Mouse (Mus musculus) adrenal gland, postnatal 36 days (tissue): ENCODE data around the gene Errfi1. TPM values are rescaled to one million over a fixed set of nuclear protein-coding genes. Genes with fewer than 3 reads are reported as not detected.

Experiments used
- DNase-seq, 2 experiments: peaks; one replicate each; pipeline ENCODE4 v3.0.0; 2021; ENCODE audit warnings: mixed read lengths in 1 of 2
- long read RNA-seq, 2 experiments: library from polyadenylated mRNA; stranded (forward); transcript quantifications; one replicate each; pipeline ENCODE4 v2.0.0; 2021; ENCODE audit warnings: borderline sequencing depth in 2 of 2
- total RNA-seq, 2 experiments: library from RNA; stranded (reverse); gene quantifications; 2 replicates each; pipeline ENCODE4 v1.2.3; 2021

The Errfi1 gene
- total RNA-seq, result 10 to 100 TPM; 42.6 to 82.9 TPM
- long read RNA-seq, experiment 1, transcript Errfi1-201 (4 exons, 3,043 nt), result major isoform, 20 of 32 reads
- long read RNA-seq, experiment 1, partial matches to known transcripts, result 0 of 32 reads
- long read RNA-seq, experiment 1, other reads (novel, unspliced or antisense), result 12 of 32 reads
- long read RNA-seq, experiment 2, transcript Errfi1-201 (4 exons, 3,043 nt), result major isoform, 9 of 10 reads
- long read RNA-seq, experiment 2, partial matches to known transcripts, result 0 of 10 reads
- long read RNA-seq, experiment 2, other reads (novel, unspliced or antisense), result 1 of 10 reads

- peak in 1 of 2 experiments; percentile 48 for DNase-seq
Measured at GRCm38 (mm10) chr4:150853680-150854461, at the start of gene Errfi1. Errfi1 (plus strand) TSS chr4:150853919.

- DNase-seq, result no peak
Measured at GRCm38 (mm10) chr4:150804204-150804603, 49.5 kb upstream of the Errfi1 start.

DNA sequence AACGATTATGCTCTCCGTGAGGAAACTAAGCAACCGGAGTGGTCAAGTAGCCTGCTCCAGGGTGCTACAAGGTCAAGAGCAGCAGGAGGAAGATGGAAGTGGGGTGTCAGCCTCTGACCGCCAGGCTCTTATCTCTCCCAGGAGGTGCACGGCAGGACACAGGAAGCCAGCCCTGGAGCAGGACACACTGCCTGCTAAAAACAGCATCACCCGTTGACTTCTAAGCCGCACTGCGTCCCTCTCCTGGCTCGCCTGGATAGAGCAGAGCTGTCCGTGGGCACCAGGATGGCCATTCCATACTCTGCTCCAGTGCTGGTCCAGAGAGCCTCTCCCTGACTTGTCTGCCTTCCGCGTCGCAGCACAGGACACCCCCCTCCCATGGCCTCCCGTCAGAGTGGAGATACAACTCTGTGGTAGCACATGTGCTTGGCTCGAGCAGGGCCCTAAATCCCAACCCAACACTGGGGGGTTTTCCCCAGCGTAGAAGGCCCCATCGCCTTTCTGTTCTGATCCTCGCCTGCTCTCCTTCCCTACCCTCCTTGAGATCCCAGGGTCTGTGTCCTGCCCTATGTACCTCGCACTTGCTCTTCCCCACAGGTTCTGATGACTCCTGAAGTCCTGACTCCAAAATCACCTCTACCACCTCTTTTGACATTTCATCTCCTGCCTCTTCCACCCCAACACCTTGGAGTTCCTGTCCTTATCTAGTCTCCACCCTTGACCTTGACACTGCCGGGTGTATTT, 45.8 kb upstream of the Errfi1 start:
- peak in 1 of 2 experiments; percentile 12 for DNase-seq

GRCm38 (mm10) chr4:150808471-150808847, 45.3 kb upstream of the Errfi1 start:
- DNase-seq, result peak in 1 of 2 experiments; percentile 19

- DNase-seq, result no peak
Measured at GRCm38 (mm10) chr4:150809323-150809722, 44.4 kb upstream of the Errfi1 start.

- DNase-seq, result no peak
Measured at GRCm38 (mm10) chr4:150815144-150815543, 38.6 kb upstream of the Errfi1 start.

GRCm38 (mm10) chr4:150816414-150816951, 37.2 kb upstream of the Errfi1 start:
- DNase-seq, result no peak

DNA sequence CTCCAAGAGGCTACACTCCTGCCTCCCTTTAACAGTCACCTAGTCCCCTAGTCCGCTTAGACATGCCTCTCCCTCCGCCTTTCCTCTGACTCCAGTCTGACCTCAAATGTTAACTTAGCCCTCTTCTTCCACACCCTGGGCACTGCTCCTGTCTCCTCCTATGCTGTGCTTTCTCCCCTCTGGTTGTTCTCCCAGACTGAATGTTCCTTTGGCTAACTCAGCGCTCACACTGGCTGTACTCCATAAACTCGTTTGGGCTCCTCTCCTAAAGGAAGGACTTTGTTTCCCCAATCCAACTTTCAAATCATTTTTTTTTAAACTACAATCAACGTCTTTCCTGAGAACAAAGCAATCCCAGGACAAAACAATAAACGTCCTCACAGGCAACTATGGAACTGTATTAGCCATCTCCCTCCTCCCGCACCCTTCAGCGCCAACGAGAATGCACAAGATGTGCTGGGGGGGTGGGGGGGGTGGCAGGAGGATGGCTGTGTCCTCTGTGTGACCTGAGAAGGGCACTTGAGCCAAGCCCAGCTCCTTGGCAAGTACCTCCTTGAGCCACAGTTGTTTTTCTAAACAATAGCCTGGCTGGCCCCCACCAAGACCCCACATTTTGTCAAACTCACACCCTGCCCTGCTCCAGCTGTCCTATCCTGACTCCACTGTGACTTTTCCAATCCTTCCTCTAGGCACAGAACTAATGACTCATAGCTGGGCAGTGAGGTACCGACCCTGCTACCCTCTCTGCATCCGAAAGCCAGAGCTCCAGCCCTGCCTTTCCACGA, 34.4 kb upstream of the Errfi1 start:
- peak; percentile 15 to 40 for DNase-seq

DNA sequence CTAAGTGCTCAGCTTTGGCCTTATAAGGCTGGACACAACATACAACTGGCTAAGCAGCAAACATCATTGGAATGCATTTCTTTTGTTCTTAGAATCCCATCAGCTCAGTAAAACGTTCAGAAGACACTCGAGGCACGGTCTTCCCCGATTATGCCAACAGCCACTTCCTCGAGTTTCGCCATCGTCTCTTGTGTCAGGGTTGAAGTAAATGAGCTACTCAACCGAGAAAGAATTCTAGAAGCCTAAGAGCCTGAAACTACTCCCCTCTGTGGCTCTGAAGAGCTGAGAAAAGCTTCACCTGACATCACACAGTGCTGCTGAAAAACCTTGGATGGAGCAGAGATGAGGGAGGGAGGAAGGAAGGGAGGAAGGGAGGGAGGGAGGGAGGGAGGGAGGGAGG, 32.3 kb upstream of the Errfi1 start:
- no peak for DNase-seq

DNA sequence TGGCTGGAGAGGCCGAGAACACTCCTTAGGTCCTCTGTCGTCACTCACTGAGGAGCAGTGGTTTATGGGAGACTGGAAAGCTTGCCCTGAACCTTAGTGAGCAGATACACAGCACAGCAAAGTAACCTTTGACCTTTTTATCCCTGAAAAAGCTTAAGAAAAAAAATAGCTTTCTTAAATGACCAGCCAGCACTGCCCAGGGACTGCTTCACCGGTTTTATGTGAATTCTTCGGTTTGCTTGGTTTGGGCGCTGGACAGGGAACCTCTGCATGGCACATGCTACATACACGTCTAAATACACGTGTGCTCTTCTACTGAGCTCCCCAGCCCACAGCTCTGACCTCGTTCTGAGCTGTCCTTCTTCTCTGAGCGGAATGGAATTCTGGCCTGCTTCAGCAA, 31.1 kb upstream of the Errfi1 start:
- DNase-seq, result no peak

- DNase-seq, result no peak
Measured at GRCm38 (mm10) chr4:150823614-150824480, 29.9 kb upstream of the Errfi1 start.

- no peak for DNase-seq
Measured at GRCm38 (mm10) chr4:150824877-150825276, 28.8 kb upstream of the Errfi1 start.

- no peak for DNase-seq
Measured at GRCm38 (mm10) chr4:150825531-150825930, 28.2 kb upstream of the Errfi1 start.

DNA sequence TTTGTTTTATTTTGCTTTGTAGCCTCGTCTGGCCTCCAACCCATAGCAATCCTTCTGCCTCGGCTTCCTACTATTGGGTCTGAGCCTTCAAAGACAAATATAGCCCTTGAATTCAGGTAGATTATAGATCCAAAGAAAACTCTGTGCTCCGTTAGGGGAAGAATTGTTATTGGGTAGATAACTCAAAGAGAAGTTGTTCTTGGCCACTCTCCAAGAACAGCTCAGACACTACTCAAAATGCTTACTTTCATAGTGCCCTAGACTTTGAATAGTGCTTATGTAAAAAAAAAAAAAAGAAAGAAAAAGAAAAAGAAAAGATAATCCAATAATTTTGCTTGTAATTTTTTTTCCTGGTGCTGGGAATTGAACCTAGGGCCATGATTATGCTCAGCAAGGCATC, 22.4 kb upstream of the Errfi1 start:
- no peak for DNase-seq

GRCm38 (mm10) chr4:150831941-150832340, 21.8 kb upstream of the Errfi1 start:
- DNase-seq, result no peak

GRCm38 (mm10) chr4:150835163-150835562, 18.6 kb upstream of the Errfi1 start:
- no peak for DNase-seq

GRCm38 (mm10) chr4:150836258-150836657, 17.5 kb upstream of the Errfi1 start:
- DNase-seq, result no peak

- DNase-seq, result no peak
Measured at GRCm38 (mm10) chr4:150836961-150837360, 16.8 kb upstream of the Errfi1 start.

DNA sequence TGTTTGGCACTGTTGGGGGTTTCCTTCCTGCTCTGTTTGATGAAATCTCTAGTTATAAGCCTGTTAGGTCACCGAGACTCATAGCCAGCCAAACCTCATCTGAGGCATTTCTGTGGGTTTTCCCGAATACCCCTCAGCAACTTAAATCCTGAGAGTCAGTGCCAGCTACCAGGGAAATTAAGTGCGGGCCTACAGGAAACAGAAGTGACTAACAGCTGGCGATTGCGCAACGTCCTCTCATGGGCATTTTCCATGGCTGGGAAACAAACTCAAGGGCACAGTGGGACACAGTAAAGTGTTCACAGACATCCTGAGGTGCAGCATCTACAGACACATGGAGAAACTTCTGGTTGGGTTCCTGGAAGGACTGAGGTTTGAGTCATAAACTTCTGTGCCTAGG, 16.3 kb upstream of the Errfi1 start:
- peak; percentile 85 to 86 for DNase-seq

DNA sequence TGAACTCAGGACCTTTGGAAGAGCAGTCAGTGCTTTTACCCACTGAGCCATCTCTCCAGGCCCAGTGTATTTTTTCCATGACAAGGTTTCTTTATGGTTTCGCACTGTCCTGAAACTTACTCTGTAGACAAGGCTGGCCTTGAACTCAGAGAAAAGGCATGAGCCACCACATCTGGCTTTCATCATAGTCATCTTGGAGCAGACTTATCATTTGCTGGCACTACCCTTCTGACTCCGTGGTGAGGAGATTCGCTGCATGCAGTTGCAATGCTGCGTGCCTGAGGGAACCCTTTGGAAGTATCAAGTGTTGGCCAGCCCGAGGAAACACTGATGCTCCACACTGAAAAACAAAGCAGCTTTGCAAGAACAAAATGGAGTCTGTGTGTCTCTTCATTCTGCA, 11.7 kb upstream of the Errfi1 start:
- DNase-seq, result no peak

DNA sequence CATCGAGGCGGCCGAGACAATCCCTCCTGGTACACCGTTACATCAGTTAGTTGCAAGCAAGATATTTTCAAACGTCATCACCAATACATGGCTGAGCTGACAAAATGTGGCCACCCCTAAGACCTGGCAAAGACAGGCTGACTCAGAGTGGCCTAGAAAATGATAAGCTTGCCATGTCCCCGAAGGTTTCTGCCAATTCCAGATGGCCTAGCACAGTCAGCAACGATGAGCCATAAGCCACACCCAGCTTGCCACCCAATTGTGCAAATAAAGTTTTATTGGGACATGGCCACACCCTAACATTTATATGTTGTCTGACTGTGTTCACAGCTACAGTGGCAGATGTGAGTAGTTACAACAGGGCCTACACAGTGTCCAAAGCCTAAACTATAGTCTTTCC, 10.5 kb upstream of the Errfi1 start:
- DNase-seq, result peak in 1 of 2 experiments; percentile 54
